Mouse (Mus musculus): ENCODE measurements around the gene Atp1b3. TPM values are rescaled to one million over a fixed set of nuclear protein-coding genes. Genes with fewer than 3 reads are reported as not detected.
A peak's percentile ranks its signal among the peaks of the same experiment; 100 is the strongest.
"Not testable (repeated sequence)": the region's sequence is repeated elsewhere in the genome, so short reads cannot be mapped to it uniquely, and the experiment has no call there.

Gene Atp1b3
- polyA plus RNA-seq (2015; fragmentation: Nextera tagmentation; extraction: Ambion mirVana) = 138 and 146 TPM in 2 replicates

DNA sequence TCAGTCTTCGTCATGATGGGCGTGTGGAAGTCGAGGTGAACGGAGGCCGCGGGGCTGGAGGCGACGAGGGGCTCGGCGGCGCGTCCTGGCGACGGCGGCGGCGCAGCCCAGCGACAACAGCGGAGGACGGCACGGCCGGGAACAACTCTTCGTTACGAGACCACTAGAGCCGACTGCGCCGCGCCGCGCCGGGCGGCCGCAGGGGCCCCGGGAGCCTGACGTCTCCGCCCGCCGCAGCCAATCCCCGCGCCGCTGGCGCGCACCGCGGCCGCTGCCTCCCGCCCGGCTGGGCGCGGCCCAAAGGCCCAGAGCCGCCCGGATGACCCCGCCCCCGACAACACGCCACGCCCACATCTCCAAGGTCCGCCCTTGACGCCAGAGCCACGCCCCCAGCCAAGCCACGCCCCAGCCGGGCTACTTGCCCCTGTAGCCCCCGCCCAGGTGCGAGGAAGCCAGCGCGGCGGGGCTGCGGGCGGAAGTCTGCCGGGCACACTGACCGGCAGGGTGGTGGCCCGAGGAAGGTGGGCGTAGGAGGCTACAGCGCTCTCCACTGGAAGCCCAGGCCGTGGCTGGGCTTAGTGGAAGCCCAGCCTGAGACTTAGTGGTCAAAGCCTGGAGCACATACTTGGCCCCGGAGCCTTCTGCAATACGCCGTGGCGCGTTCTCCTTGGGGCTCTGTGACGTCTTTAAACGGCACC lies at the start of gene Atp1b3:
Gene Atp1b3, minus strand, starts transcription at position 302 of the 698 bp plus-strand sequence.
- Histone ChIP-seq H3K27ac (ENCODE audit: low read length) (peak within 1 kb of the TSS; percentile 89), H3K9ac (replicated peaks; ENCODE audit: low read depth, low read length) (peak within 1 kb of the TSS; percentile 91), H3K4me1 (replicated peaks; ENCODE audit: control insufficient read depth, insufficient read depth, low read length) (peaks cover 15% of the 10 kb centered on the region), H3K9me3 (ENCODE audit: control insufficient read depth, low read length) (no peaks in the 10 kb centered on the region), H3K27me3 (replicated peaks; ENCODE audit: control insufficient read depth, insufficient read depth, low read length) (no peaks in the 10 kb centered on the region), H3K4me2 (ENCODE audit: low read length) (peak within 1 kb of the TSS; percentile 87), H3K4me3 (replicated peaks; ENCODE audit: low read length) (peak within 1 kb of the TSS; percentile 91), H3K36me3 (ENCODE audit: control insufficient read depth, insufficient read depth) (no peaks in the 10 kb centered on the region)
- WGBS = under 1% methylated on average over 71 of the region's 81 CpGs
- ATAC-seq = peak; percentile 97

- Histone ChIP-seq H3K4me2 (ENCODE audit: low read length) (no peak overlapping the region), H3K27ac (ENCODE audit: low read length) (no peak overlapping the region), H3K27me3 (replicated peaks; ENCODE audit: control insufficient read depth, insufficient read depth, low read length) (no peaks in the 10 kb centered on the region), H3K4me3 (replicated peaks; ENCODE audit: low read length) (no peak overlapping the region), H3K4me1 (replicated peaks; ENCODE audit: control insufficient read depth, insufficient read depth, low read length) (no peaks in the 10 kb centered on the region), H3K36me3 (ENCODE audit: control insufficient read depth, insufficient read depth) (no peaks in the 10 kb centered on the region), H3K9ac (replicated peaks; ENCODE audit: low read depth, low read length) (no peak overlapping the region), H3K9me3 (ENCODE audit: control insufficient read depth, low read length) (no peaks in the 10 kb centered on the region)
- 62% methylated on average over 9 of the region's 9 CpGs for WGBS
- no peak for ATAC-seq
Measured at GRCm38 (mm10) chr9:96412821-96413405, 48.7 kb upstream of the Atp1b3 start.

DNA sequence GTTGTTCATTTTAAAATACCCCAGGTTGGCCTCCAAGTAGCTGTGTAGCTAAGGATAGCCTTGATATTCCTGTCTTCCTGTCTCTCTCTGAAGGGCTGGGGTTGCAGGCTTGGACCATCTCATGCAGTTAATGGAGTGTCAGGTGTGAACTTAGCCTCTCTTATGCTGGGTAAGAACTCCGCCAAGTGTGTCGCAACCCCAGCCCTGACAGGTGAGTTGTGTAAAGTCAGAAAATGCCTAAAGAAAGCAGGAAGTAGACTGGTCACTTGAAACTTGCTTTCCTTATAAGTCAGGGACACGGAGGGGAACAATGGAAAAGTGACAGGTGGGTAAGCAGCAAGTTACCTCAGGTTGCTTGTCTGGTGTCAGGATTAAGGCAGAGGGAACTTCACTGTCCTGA lies 40.1 kb upstream of the Atp1b3 start:
- Histone ChIP-seq H3K36me3 (ENCODE audit: control insufficient read depth, insufficient read depth) (no peaks in the 10 kb centered on the region), H3K9me3 (ENCODE audit: control insufficient read depth, low read length) (no peaks in the 10 kb centered on the region), H3K27me3 (replicated peaks; ENCODE audit: control insufficient read depth, insufficient read depth, low read length) (no peaks in the 10 kb centered on the region), H3K4me2 (ENCODE audit: low read length) (no peak overlapping the region), H3K9ac (replicated peaks; ENCODE audit: low read depth, low read length) (no peak overlapping the region), H3K4me1 (replicated peaks; ENCODE audit: control insufficient read depth, insufficient read depth, low read length) (no peaks in the 10 kb centered on the region), H3K27ac (ENCODE audit: low read length) (no peak overlapping the region), H3K4me3 (replicated peaks; ENCODE audit: low read length) (no peak overlapping the region)
- 94% methylated on average over 3 of the region's 3 CpGs for WGBS
- no peak for ATAC-seq

GRCm38 (mm10) chr9:96399916-96400315 lies 35.7 kb upstream of the Atp1b3 start:
- H3K27me3 ChIP-seq (replicated peaks; ENCODE audit: control insufficient read depth, insufficient read depth, low read length); H3K4me2 ChIP-seq (ENCODE audit: low read length); H3K4me1 ChIP-seq (replicated peaks; ENCODE audit: control insufficient read depth, insufficient read depth, low read length); H3K9ac ChIP-seq (replicated peaks; ENCODE audit: low read depth, low read length); ATAC-seq; H3K4me3 ChIP-seq (replicated peaks; ENCODE audit: low read length); H3K36me3 ChIP-seq (ENCODE audit: control insufficient read depth, insufficient read depth); H3K9me3 ChIP-seq (ENCODE audit: control insufficient read depth, low read length); H3K27ac ChIP-seq (ENCODE audit: low read length): not testable (repeated sequence)
- 95% methylated on average over 3 of the region's 3 CpGs for WGBS

- no peak for ATAC-seq
- H3K4me2 ChIP-seq (ENCODE audit: low read length) = no peak overlapping the region
- WGBS = 77% methylated on average over 6 of the region's 6 CpGs
- no peaks in the 10 kb centered on the region for H3K9me3 ChIP-seq (ENCODE audit: control insufficient read depth, low read length)
- H3K9ac ChIP-seq (replicated peaks; ENCODE audit: low read depth, low read length) = no peak overlapping the region
- no peaks in the 10 kb centered on the region for H3K36me3 ChIP-seq (ENCODE audit: control insufficient read depth, insufficient read depth)
- H3K4me1 ChIP-seq (replicated peaks; ENCODE audit: control insufficient read depth, insufficient read depth, low read length) = peaks cover 5% of the 10 kb centered on the region
- H3K27me3 ChIP-seq (replicated peaks; ENCODE audit: control insufficient read depth, insufficient read depth, low read length) = no peaks in the 10 kb centered on the region
- no peak overlapping the region for H3K27ac ChIP-seq (ENCODE audit: low read length)
- H3K4me3 ChIP-seq (replicated peaks; ENCODE audit: low read length) = no peak overlapping the region
Measured at GRCm38 (mm10) chr9:96399425-96399878, 35.2 kb upstream of the Atp1b3 start.

DNA sequence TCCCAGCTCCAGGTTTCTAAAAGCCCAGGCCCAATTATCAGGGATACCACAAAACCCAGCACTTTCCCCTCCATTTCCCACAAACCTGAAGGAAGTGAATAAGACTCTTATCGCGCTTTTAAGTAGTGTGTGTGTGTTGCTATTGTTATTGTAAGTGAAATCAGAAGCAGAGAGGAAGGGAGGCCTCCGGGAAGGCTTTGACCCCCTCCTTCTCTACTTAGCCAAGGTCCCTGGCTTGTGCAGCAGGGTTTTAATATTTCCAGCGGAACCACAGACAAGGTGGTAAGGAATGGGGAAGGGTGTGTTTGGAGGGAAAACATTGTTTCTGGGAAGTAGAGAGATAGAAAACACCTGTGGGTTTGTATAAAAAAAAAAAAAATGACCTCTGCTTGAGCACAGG lies 34.4 kb upstream of the Atp1b3 start:
- 0 out of 2 replicates have a peak overlapping the region, but pooled peaks have one; percentile 29 for H3K9ac ChIP-seq (replicated peaks; ENCODE audit: low read depth, low read length)
- no peak for ATAC-seq
- H3K27ac ChIP-seq (ENCODE audit: low read length) = no peak overlapping the region
- no peak overlapping the region for H3K4me3 ChIP-seq (replicated peaks; ENCODE audit: low read length)
- WGBS = 26% methylated on average over 4 of the region's 4 CpGs
- no peaks in the 10 kb centered on the region for H3K36me3 ChIP-seq (ENCODE audit: control insufficient read depth, insufficient read depth)
- H3K4me1 ChIP-seq (replicated peaks; ENCODE audit: control insufficient read depth, insufficient read depth, low read length) = peaks cover 5% of the 10 kb centered on the region
- H3K4me2 ChIP-seq (ENCODE audit: low read length) = no peak overlapping the region
- no peaks in the 10 kb centered on the region for H3K9me3 ChIP-seq (ENCODE audit: control insufficient read depth, low read length)
- H3K27me3 ChIP-seq (replicated peaks; ENCODE audit: control insufficient read depth, insufficient read depth, low read length) = no peaks in the 10 kb centered on the region

- no peak overlapping the region for H3K4me3 ChIP-seq (replicated peaks; ENCODE audit: low read length)
- 18% methylated on average over 8 of the region's 8 CpGs for WGBS
Measured at GRCm38 (mm10) chr9:96398165-96398564, 33.9 kb upstream of the Atp1b3 start.

GRCm38 (mm10) chr9:96394910-96395690 lies 30.9 kb upstream of the Atp1b3 start:
- Histone ChIP-seq H3K9me3 (ENCODE audit: control insufficient read depth, low read length) (no peaks in the 10 kb centered on the region), H3K9ac (replicated peaks; ENCODE audit: low read depth, low read length) (no peak overlapping the region), H3K36me3 (ENCODE audit: control insufficient read depth, insufficient read depth) (no peaks in the 10 kb centered on the region), H3K27me3 (replicated peaks; ENCODE audit: control insufficient read depth, insufficient read depth, low read length) (no peaks in the 10 kb centered on the region), H3K4me3 (replicated peaks; ENCODE audit: low read length) (no peak overlapping the region), H3K4me1 (replicated peaks; ENCODE audit: control insufficient read depth, insufficient read depth, low read length) (peaks cover 5% of the 10 kb centered on the region), H3K4me2 (ENCODE audit: low read length) (no peak overlapping the region), H3K27ac (ENCODE audit: low read length) (no peak overlapping the region)
- ATAC-seq = no peak
- WGBS = 74% methylated on average over 16 of the region's 16 CpGs

More at GRCm38 (mm10) chr9:96398165-96398564, 33.9 kb upstream of the Atp1b3 start:
- H3K4me1 ChIP-seq (replicated peaks; ENCODE audit: control insufficient read depth, insufficient read depth, low read length) = peaks cover 5% of the 10 kb centered on the region
- no peak overlapping the region for H3K4me2 ChIP-seq (ENCODE audit: low read length)
- H3K9me3 ChIP-seq (ENCODE audit: control insufficient read depth, low read length) = no peaks in the 10 kb centered on the region
- no peak overlapping the region for H3K27ac ChIP-seq (ENCODE audit: low read length)
- H3K36me3 ChIP-seq (ENCODE audit: control insufficient read depth, insufficient read depth) = no peaks in the 10 kb centered on the region
- 0 out of 2 replicates have a peak overlapping the region, but pooled peaks have one; percentile 29 for H3K9ac ChIP-seq (replicated peaks; ENCODE audit: low read depth, low read length)
- no peaks in the 10 kb centered on the region for H3K27me3 ChIP-seq (replicated peaks; ENCODE audit: control insufficient read depth, insufficient read depth, low read length)
- peak; percentile 65; the same call in 1 of the 2 replicates for ATAC-seq

DNA sequence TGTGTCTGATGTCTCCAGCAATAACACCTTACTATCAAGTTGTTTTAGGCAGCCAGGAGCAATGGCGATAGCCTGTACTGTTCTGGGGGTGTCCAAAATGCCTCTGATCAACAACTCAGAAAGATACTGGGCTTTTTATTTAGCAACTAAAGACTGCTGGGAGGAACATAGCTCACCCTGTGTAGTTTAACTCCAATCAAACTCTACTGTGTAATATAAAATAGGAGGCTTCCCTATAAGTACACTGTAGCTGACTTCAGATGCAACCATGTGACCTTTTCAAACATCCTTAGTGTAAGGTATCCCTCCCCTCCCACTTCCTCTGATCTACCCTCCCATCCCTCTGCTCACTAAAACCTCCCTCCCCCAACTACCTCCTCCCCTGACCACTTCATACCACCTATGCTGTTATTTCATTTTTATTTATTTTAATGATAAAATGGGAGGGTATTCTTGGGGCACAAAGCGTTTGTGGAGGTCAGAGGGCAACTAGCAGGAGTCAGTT lies 29.5 kb upstream of the Atp1b3 start:
- Histone ChIP-seq H3K36me3 (ENCODE audit: control insufficient read depth, insufficient read depth) (no peaks in the 10 kb centered on the region), H3K4me1 (replicated peaks; ENCODE audit: control insufficient read depth, insufficient read depth, low read length) (peaks cover 5% of the 10 kb centered on the region), H3K27me3 (replicated peaks; ENCODE audit: control insufficient read depth, insufficient read depth, low read length) (no peaks in the 10 kb centered on the region), H3K4me2 (ENCODE audit: low read length) (no peak overlapping the region), H3K9ac (replicated peaks; ENCODE audit: low read depth, low read length) (no peak overlapping the region), H3K9me3 (ENCODE audit: control insufficient read depth, low read length) (no peaks in the 10 kb centered on the region), H3K4me3 (replicated peaks; ENCODE audit: low read length) (no peak overlapping the region), H3K27ac (ENCODE audit: low read length) (no peak overlapping the region)
- ATAC-seq = no peak
- WGBS = 88% methylated on average over 2 of the region's 2 CpGs
